Mouse (Mus musculus): ENCODE results near the gene Clec16a.

DNA sequence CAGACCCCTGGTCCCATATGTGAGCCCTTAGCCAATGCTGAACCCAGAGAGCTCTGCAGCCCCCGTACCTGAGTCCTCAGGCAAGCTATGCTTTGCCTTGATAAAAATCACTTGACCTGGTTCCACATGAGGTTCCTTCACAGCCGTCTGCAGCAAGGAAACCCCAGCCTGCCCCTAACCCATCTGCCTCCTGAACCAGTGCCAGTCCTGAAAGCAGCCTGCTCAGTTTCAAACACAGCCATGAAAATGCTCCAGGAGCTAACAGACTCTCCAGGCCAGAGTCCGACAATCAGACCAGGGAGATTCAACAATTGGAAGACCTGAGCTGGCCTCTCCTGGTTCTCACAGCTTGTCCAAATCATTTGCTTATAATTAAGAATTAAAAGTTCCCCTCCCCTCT, 110.8 kb downstream of the Clec16a start:
- TF ChIP-seq ZNF384 (IDR thresholded peaks at IDR 0.05; ENCODE audit: low read depth, low read length): no peak
- TF ChIP-seq POLR2A (IDR thresholded peaks at IDR 0.05; ENCODE audit: low read depth, low read length): no peak
- no peak for TF ChIP-seq CTCF (conservative IDR thresholded peaks at IDR 0.05 in 1 of 2, IDR thresholded peaks at IDR 0.05 in 1 of 2; ENCODE audit: low read depth in 2 of 2, low read length in 2 of 2)
- TF ChIP-seq JUND (conservative IDR thresholded peaks at IDR 0.05; ENCODE audit: low read depth, low read length): no peak
- TF ChIP-seq ETS1 (conservative IDR thresholded peaks at IDR 0.05; ENCODE audit: low read depth, low read length): no peak
- no peak for TF ChIP-seq EP300 (IDR thresholded peaks at IDR 0.05; ENCODE audit: low read length)
